Mouse (Mus musculus) MEL-GATA-1-ER (cell line): ENCODE results near the gene Ankar.

Source experiments
- DNase-seq: peaks from one replicate; pipeline ENCODE4 v3.0.0-alpha.2; 2012; ENCODE audit warnings: low read depth; ENCODE audit errors: extremely low read depth

Ankar gene

DNA sequence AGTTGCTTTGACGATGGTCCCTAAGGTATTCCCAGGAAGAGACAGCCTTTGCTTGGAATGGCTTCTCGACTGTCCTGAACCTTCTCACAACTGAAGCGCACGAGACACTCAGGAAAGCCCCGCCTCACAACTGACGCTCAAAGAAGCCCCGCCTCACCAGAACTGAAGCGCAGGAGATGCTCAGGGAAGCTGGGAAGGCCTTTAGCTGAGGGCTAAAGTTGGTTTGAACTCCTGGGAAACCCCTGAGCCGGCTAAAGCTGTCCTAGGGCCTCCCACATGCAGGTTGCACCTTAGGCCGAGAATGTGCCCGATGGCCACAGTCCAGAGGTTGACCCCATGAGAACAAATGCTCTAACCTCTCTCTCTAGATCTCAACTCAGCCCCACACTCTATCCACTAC, at the start of gene Ankar:
Gene Ankar (minus strand): TSS at position 101 of the 400 bp plus-strand sequence.
- no peak for DNase-seq

- no peak for DNase-seq
Measured at GRCm38 (mm10) chr1:72746382-72746781, 46.0 kb upstream of the Ankar start.

GRCm38 (mm10) chr1:72744816-72745506, 44.6 kb upstream of the Ankar start:
- no peak for DNase-seq

DNA sequence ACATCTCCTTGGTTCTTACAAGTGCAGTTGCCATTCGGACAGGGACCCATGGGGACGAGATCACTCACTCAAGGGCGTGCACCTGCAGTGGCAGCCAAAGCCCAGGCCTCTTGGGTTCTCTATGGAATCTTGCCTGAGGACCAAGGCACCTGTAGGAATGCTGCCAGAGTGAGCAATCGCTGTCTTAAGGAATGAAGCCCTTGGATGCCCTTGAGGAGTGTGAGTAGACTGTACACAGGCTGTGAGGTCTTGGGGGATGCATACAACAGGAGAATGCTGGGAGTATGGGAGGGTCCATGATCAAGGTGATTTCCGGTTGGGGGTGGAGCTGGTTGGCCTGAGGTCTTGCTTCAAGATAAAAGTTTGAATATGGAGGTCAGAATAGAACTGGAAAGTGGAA, 41.0 kb upstream of the Ankar start:
- no peak for DNase-seq

DNA sequence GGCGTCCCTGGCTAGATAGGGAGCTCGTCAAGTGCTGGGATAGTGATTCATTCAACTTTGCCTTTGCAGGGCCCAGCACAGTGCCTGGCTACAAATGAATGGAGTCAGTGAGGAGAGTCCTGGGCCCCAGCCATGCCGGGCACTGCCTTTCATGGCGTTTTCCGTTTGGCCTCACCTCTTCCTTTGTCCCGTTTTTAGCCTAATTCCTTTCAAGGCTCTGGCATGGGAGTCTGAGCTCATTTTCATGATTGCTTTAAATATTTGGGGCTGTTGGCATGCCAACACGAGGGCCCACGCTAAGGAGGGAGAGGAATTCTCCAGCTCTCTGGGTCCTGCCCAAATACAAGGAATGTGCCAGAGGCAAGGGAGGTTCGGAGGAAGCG, 39.3 kb upstream of the Ankar start:
- no peak for DNase-seq

DNA sequence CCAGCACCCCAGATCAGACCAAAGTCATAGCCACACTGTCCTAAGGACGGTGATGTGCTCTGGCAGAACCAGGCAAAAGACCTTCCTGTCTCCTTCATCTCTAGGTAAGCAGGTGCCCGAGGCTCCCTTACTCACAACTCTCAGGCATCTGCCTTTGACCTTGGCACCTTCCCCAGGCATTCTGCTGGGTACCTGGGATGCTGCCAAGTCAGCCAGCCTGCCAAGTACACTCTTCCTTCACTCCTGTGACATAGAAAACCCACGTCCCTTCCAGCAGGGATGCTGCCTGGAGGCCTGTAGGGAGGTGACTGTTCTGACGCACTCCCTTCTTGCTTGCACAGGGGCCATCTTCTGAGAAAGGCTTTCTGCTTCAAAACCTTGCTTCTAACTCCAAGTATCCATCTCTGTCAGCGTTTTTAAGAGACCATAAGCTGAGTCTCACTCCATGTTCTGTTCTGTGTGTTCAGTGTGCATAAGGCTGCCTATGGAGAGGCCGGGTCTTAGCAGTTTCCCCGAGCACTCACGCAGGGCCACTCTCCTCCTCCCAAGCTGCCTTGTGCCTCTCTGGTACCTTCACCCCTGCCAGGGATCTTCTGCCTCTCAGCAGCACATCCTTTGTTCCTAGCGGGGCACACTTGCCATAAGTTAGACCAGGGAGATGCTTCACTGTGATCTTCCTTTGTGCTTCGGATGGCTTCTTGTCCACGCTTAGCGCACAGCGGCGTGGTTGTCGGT, 38.7 kb upstream of the Ankar start:
- no peak for DNase-seq

- DNase-seq = no peak
Measured at GRCm38 (mm10) chr1:72736397-72737125, 36.2 kb upstream of the Ankar start.

- no peak for DNase-seq
Measured at GRCm38 (mm10) chr1:72733191-72733691, 32.9 kb upstream of the Ankar start.

DNA sequence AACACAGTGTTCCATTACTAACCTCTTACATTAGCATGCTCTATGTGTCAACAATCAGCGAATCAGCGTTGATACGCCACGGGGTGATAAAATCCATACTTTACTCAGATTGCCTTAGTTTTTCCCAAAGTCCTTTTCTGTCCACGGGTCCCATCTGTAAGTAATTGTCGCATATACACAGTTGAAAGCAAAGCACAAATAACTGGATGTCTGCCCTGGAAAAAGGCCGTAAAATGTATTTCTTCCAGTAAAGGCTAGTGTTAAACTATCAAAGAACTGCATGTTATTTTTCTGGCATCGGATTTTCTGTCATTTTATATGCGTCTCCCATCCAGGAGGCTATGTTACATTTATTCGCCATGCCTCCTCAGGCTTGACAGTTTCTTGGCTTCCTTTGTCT, 29.7 kb upstream of the Ankar start:
- no peak for DNase-seq

GRCm38 (mm10) chr1:72728781-72729180, 28.4 kb upstream of the Ankar start:
- no peak for DNase-seq

GRCm38 (mm10) chr1:72725941-72726340, 25.6 kb upstream of the Ankar start:
- DNase-seq = no peak

GRCm38 (mm10) chr1:72724354-72724753, 24.0 kb upstream of the Ankar start:
- DNase-seq = no peak

DNA sequence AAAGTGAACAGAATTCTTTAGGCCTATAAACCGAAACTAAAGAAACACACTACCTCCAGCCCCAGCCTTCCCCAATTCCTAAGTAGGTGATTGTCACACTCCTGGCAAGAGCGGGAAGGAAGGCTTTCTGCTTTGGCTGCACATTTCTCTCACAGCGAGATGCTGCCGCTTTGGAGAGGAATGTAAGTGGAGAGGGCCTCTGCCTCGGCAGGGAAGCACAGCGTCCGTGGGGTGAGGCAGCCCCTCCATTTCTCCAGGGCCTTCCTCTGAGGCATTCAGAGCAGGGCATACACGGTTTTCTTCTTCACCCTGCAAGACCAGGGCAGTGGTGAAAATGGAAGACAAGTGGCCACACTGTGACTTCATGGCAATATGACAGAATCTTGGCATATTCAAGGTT, 22.3 kb upstream of the Ankar start:
- DNase-seq = no peak

- no peak for DNase-seq
Measured at GRCm38 (mm10) chr1:72720115-72720725, 19.8 kb upstream of the Ankar start.

- DNase-seq = no peak
Measured at GRCm38 (mm10) chr1:72718846-72719245, 18.5 kb upstream of the Ankar start.

GRCm38 (mm10) chr1:72717540-72717939, 17.2 kb upstream of the Ankar start:
- DNase-seq = no peak

- no peak for DNase-seq
Measured at GRCm38 (mm10) chr1:72716926-72717325, 16.5 kb upstream of the Ankar start.

GRCm38 (mm10) chr1:72716421-72716820, 16.0 kb upstream of the Ankar start:
- DNase-seq = no peak

DNA sequence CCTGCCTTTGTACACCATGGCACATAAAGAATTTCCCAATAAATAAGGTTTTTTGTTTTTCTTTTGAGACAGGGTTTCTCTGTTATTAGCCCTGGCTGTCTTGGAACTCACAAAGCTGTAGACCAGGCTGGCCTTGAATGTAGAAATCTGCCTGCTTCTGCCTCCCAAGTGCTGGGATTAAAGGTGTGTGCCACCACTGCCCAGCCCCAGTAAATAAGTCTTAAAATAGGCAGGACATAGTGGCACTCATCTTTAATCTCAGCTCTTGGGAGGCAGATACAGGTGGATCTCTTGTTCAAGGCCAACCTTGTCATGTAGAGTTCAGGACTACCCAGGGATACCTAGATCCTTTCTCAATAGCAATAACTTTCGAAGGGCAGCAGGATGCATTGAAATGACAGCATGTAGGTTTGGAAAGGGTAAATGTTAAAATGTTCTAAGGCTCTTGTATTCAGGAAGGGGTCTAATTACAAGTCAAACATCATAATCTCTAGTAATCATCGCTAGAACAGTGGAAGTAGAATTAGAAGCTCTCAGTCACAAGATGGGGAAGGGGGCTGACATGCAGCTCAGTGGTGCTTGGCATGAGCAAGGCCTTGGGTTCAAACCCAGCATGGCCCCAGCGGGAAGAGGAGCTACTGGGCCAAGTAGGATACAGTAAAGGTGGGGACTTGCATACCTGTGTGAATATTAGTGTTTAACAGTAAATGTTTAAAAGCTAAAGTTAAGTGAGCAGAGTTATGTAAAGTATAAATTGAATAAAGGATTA, 15.4 kb upstream of the Ankar start:
- DNase-seq = no peak

GRCm38 (mm10) chr1:72715065-72715464, 14.7 kb upstream of the Ankar start:
- DNase-seq = no peak

DNA sequence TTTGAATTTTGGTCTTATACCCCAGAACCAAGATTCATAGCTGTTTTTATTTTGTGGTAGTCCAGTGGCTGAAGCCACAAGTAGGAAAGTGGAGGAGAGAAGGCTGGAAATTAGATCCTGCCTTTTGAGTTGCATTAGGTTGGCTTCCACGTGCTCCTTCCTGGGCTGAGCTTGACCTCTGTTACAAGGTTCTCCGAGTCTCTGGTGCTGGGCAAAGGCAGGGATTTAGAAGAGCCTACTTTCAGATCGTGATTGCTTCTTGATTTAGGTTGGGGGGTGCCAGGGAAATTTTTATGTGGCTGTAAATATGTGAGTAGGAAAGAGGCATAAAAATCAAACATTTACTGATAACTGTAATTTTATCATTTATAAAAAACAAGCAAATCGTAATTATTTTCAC, 14.2 kb upstream of the Ankar start:
- DNase-seq = no peak
